Mouse (Mus musculus): ENCODE measurements around the gene Dydc2. TPM values are rescaled to one million over a fixed set of nuclear protein-coding genes. Genes with fewer than 3 reads are reported as not detected.

Dydc2 gene
- total RNA-seq, 1 experiment: not detected

GRCm38 (mm10) chr14:41047402-41047801 lies 21.6 kb downstream of the Dydc2 start:
- TF ChIP-seq HCFC1 (IDR thresholded peaks at IDR 0.05; ENCODE audit: borderline replicate concordance, insufficient read depth, low read length) (no peak), MAFK (IDR thresholded peaks at IDR 0.05; ENCODE audit: insufficient read depth, low read depth, low read length) (peak; percentile 80)

GRCm38 (mm10) chr14:41035146-41035798 lies 33.7 kb downstream of the Dydc2 start:
- Histone ChIP-seq H3K9ac (ENCODE audit: insufficient read depth, low read depth, low read length, poor library complexity, severe bottlenecking) (no peak overlapping the region), H3K36me3 (ENCODE audit: control insufficient read depth, insufficient read depth, low read length, poor library complexity, severe bottlenecking) (no peaks in the 10 kb centered on the region), H3K4me1 (ENCODE audit: control insufficient read depth in 2 of 2, insufficient read depth in 2 of 2, low read length in 2 of 2, poor library complexity in 1 of 2) (no peaks in the 10 kb centered on the region), H3K9me3 (ENCODE audit: control insufficient read depth, insufficient read depth, low read depth, low read length) (no peaks in the 10 kb centered on the region), H3K4me3 (ENCODE audit: insufficient read depth in 1 of 2, low read depth in 1 of 2, low read length in 2 of 2, poor library complexity in 1 of 2, severe bottlenecking in 1 of 2) (no peak overlapping the region), H3K27ac (ENCODE audit: insufficient read depth, low read depth, low read length, poor library complexity, severe bottlenecking) (no peak overlapping the region)
- TF ChIP-seq ZC3H11A (IDR thresholded peaks at IDR 0.05; ENCODE audit: borderline replicate concordance, low read depth, low read length): peak; percentile 35; the same call in 1 of the 2 replicates
- no peak for TF ChIP-seq MAFK (IDR thresholded peaks at IDR 0.05; ENCODE audit: insufficient read depth, low read depth, low read length)
- in situ Hi-C loops (cut with MboI; ENCODE audit: low sequenced_read_pairs in 2 of 2, unreplicated experiment in 2 of 2): no loop called here
- DNase-seq (ENCODE audit: low read depth, low spot score): peak; percentile 52

More at GRCm38 (mm10) chr14:41047402-41047801, 21.6 kb downstream of the Dydc2 start:
- H3K36me3 ChIP-seq (ENCODE audit: control insufficient read depth, insufficient read depth, low read length, poor library complexity, severe bottlenecking): no peaks in the 10 kb centered on the region
- no peaks in the 10 kb centered on the region for H3K9me3 ChIP-seq (ENCODE audit: control insufficient read depth, insufficient read depth, low read depth, low read length)
- peaks cover 0 to 2% of the 10 kb centered on the region in 2 experiments; a peak in 1 of 4 replicates for H3K4me1 ChIP-seq (ENCODE audit: control insufficient read depth in 2 of 2, insufficient read depth in 2 of 2, low read length in 2 of 2, poor library complexity in 1 of 2)
- H3K27ac ChIP-seq (ENCODE audit: insufficient read depth, low read depth, low read length, poor library complexity, severe bottlenecking): no peak overlapping the region
- H3K9ac ChIP-seq (ENCODE audit: insufficient read depth, low read depth, low read length, poor library complexity, severe bottlenecking): no peak overlapping the region
- in situ Hi-C loops (cut with MboI; ENCODE audit: low sequenced_read_pairs in 2 of 2, unreplicated experiment in 2 of 2): no loop called here
- H3K4me3 ChIP-seq (ENCODE audit: insufficient read depth in 1 of 2, low read depth in 1 of 2, low read length in 2 of 2, poor library complexity in 1 of 2, severe bottlenecking in 1 of 2): no peak overlapping the region
- DNase-seq (ENCODE audit: low read depth, low spot score): no peak

GRCm38 (mm10) chr14:41033135-41034110 lies 35.6 kb downstream of the Dydc2 start:
- peak; percentile 85 for DNase-seq (ENCODE audit: low read depth, low spot score)
- Histone ChIP-seq H3K36me3 (ENCODE audit: control insufficient read depth, insufficient read depth, low read length, poor library complexity, severe bottlenecking) (no peaks in the 10 kb centered on the region), H3K4me1 (ENCODE audit: control insufficient read depth in 2 of 2, insufficient read depth in 2 of 2, low read length in 2 of 2, poor library complexity in 1 of 2) (no peaks in the 10 kb centered on the region), H3K9ac (ENCODE audit: insufficient read depth, low read depth, low read length, poor library complexity, severe bottlenecking) (no peak overlapping the region), H3K4me3 (ENCODE audit: insufficient read depth in 1 of 2, low read depth in 1 of 2, low read length in 2 of 2, poor library complexity in 1 of 2, severe bottlenecking in 1 of 2) (no peak overlapping the region), H3K9me3 (ENCODE audit: control insufficient read depth, insufficient read depth, low read depth, low read length) (no peaks in the 10 kb centered on the region), H3K27ac (ENCODE audit: insufficient read depth, low read depth, low read length, poor library complexity, severe bottlenecking) (no peak overlapping the region)
- TF ChIP-seq HCFC1 (IDR thresholded peaks at IDR 0.05; ENCODE audit: borderline replicate concordance, insufficient read depth, low read length): no peak
- no peak for TF ChIP-seq MAFK (IDR thresholded peaks at IDR 0.05; ENCODE audit: insufficient read depth, low read depth, low read length)
- TF ChIP-seq ZNF384 (IDR thresholded peaks at IDR 0.05; ENCODE audit: low read depth, low read length): peak; percentile 99
- TF ChIP-seq CHD2 (IDR thresholded peaks at IDR 0.05; ENCODE audit: low read depth, low read length): no peak
- peak; percentile 79; the same call in 1 of the 2 replicates for TF ChIP-seq ZC3H11A (IDR thresholded peaks at IDR 0.05; ENCODE audit: borderline replicate concordance, low read depth, low read length)
- in situ Hi-C loops (cut with MboI; ENCODE audit: low sequenced_read_pairs in 2 of 2, unreplicated experiment in 2 of 2): no loop called here

GRCm38 (mm10) chr14:41030989-41031513 lies 38.0 kb downstream of the Dydc2 start:
- no peak for DNase-seq (ENCODE audit: low read depth, low spot score)
- Histone ChIP-seq H3K4me3 (ENCODE audit: insufficient read depth in 1 of 2, low read depth in 1 of 2, low read length in 2 of 2, poor library complexity in 1 of 2, severe bottlenecking in 1 of 2) (no peak overlapping the region), H3K9ac (ENCODE audit: insufficient read depth, low read depth, low read length, poor library complexity, severe bottlenecking) (no peak overlapping the region), H3K36me3 (ENCODE audit: control insufficient read depth, insufficient read depth, low read length, poor library complexity, severe bottlenecking) (no peaks in the 10 kb centered on the region), H3K9me3 (ENCODE audit: control insufficient read depth, insufficient read depth, low read depth, low read length) (no peaks in the 10 kb centered on the region), H3K4me1 (ENCODE audit: control insufficient read depth in 2 of 2, insufficient read depth in 2 of 2, low read length in 2 of 2, poor library complexity in 1 of 2) (no peaks in the 10 kb centered on the region), H3K27ac (ENCODE audit: insufficient read depth, low read depth, low read length, poor library complexity, severe bottlenecking) (no peak overlapping the region)
- in situ Hi-C loops (cut with MboI; ENCODE audit: low sequenced_read_pairs in 2 of 2, unreplicated experiment in 2 of 2): no loop called here
- no peak for TF ChIP-seq CHD2 (IDR thresholded peaks at IDR 0.05; ENCODE audit: low read depth, low read length)
- no peak for TF ChIP-seq MAFK (IDR thresholded peaks at IDR 0.05; ENCODE audit: insufficient read depth, low read depth, low read length)
- TF ChIP-seq ZC3H11A (IDR thresholded peaks at IDR 0.05; ENCODE audit: borderline replicate concordance, low read depth, low read length): no peak
- no peak for TF ChIP-seq ZNF384 (IDR thresholded peaks at IDR 0.05; ENCODE audit: low read depth, low read length)
- no peak for TF ChIP-seq HCFC1 (IDR thresholded peaks at IDR 0.05; ENCODE audit: borderline replicate concordance, insufficient read depth, low read length)
